In the genomic region with DNA sequence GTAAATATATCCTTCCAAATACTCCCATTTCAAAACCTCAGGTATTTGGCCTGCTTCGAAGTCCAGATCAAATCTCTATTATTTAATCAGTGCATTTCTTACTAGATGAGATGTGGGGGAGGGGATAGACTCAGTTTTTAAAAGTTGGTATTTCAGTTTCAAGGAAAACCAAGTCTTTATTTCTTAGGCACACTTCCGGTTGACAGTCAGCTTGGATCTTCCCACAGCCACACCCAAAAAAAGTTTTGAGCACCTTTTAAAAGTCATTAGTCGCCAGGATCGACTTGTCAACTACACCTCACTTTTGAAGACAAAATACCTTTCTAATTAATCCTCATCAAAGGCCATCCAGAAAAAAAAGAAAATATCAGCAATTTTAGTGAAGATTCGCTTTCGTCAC, we compare ENCODE assay signal across 8 mouse cellular contexts. TPM values are rescaled to one million over a fixed set of nuclear protein-coding genes. Genes with fewer than 3 reads are reported as not detected.
A peak's percentile ranks its signal among the peaks of the same experiment; 100 is the strongest.
DNase-seq lines count a peak whose midpoint lies in the region; ATAC-seq and TF ChIP-seq lines count a peak whose summit lies in the region.
"Had no signal": no experiment of that assay in that cellular context is flagged by ENCODE, and none has a peak within 500 bp of the region (broad histone marks: within the 10 kb centered on the region; RNA-seq: fewer than 3 reads in every experiment).

No protein-coding gene starts in this region.

- DNase-seq in lung, postnatal 0 days (ENCODE audit: low spot score) = peak; percentile 68
- no peak for DNase-seq in lung, postnatal 10 days
- DNase-seq in limb, embryonic 10.5 days (ENCODE audit: low spot score) = no peak
- no peak for DNase-seq in urinary bladder, postnatal 25 days (ENCODE audit: low spot score)
- no peak for DNase-seq in frontal cortex, postnatal 14 days (ENCODE audit: low spot score in 2 of 2)
- DNase-seq: cerebellum, adult 2 months had no signal

- H3K27me3 ChIP-seq in lung, postnatal 0 days (replicated peaks; ENCODE audit: insufficient read depth, low read length) = no peaks in the 10 kb centered on the region
- H3K27me3 ChIP-seq in limb, embryonic 10.5 days (ENCODE audit: low read depth, poor library complexity, severe bottlenecking) = no peaks in the 10 kb centered on the region
- no peaks in the 10 kb centered on the region for H3K27me3 ChIP-seq in stomach, embryonic 14.5 days (ENCODE audit: control insufficient read depth, insufficient read depth, low read length)

- ATAC-seq in lung, postnatal 0 days = no peak
- no peak for ATAC-seq in stomach, embryonic 14.5 days (ENCODE audit: insufficient number of reproducible peaks, insufficient read depth, low FRiP score, low read depth)

- peak overlapping the region; percentile 100 for H3K27ac ChIP-seq in lung, postnatal 0 days (ENCODE audit: low read length)
- H3K27ac ChIP-seq in embryonic fibroblast, embryonic 13.5 days (ENCODE audit: insufficient read depth, low read length) = peak overlapping the region; percentile 99
- peak overlapping the region; percentile 100 for H3K27ac ChIP-seq in limb, embryonic 10.5 days
- peak overlapping the region; percentile 100 for H3K27ac ChIP-seq in stomach, embryonic 14.5 days (ENCODE audit: low read length)

- H3K4me2 ChIP-seq in lung, postnatal 0 days (replicated peaks; ENCODE audit: low read depth, low read length) = peak overlapping the region; percentile 57
- peak overlapping the region; percentile 74 for H3K4me2 ChIP-seq in stomach, embryonic 14.5 days (replicated peaks; ENCODE audit: low read depth, low read length)

- 4% methylated on average over 6 of the region's 6 CpGs for WGBS in lung, postnatal 0 days
- 13% methylated on average over 6 of the region's 6 CpGs for WGBS in limb, embryonic 10.5 days
- whole genome bisulfite sequencing in stomach, embryonic 14.5 days = 5% methylated on average over 6 of the region's 6 CpGs

- peak overlapping the region; percentile 100 for H3K9ac ChIP-seq in lung, postnatal 0 days (replicated peaks; ENCODE audit: low read depth)
- H3K9ac ChIP-seq in stomach, embryonic 14.5 days (replicated peaks; ENCODE audit: low read depth, low read length) = peak overlapping the region; percentile 83

- no peak for TF ChIP-seq POLR2A in embryonic fibroblast, embryonic 13.5 days (IDR thresholded peaks at IDR 0.05; ENCODE audit: low read depth, low read length)

- peaks cover 4% of the 10 kb centered on the region; the same call in 1 of the 2 replicates for H3K36me3 ChIP-seq in lung, postnatal 0 days (ENCODE audit: insufficient read depth, low read length)
- peaks cover 15% of the 10 kb centered on the region for H3K36me3 ChIP-seq in limb, embryonic 10.5 days
- H3K36me3 ChIP-seq in stomach, embryonic 14.5 days (ENCODE audit: control insufficient read depth, insufficient read depth, low read length) = peaks cover 8% of the 10 kb centered on the region

- TF ChIP-seq CTCF in lung, postnatal 0 days (IDR thresholded peaks at IDR 0.05) = no peak
- no peak for TF ChIP-seq CTCF in embryonic fibroblast, embryonic 13.5 days (IDR thresholded peaks at IDR 0.05; ENCODE audit: borderline replicate concordance, insufficient read depth, low read length)

- TF ChIP-seq EP300 in lung, postnatal 0 days (IDR thresholded peaks at IDR 0.05) = no peak

- peak overlapping the region; percentile 93 for H3K4me3 ChIP-seq in lung, postnatal 0 days (ENCODE audit: low read depth, low read length)
- H3K4me3 ChIP-seq in embryonic fibroblast, embryonic 13.5 days (ENCODE audit: insufficient read depth, low read length) = peak overlapping the region; percentile 92
- peak overlapping the region; percentile 91 for H3K4me3 ChIP-seq in limb, embryonic 10.5 days
- peak overlapping the region; percentile 60 for H3K4me3 ChIP-seq in stomach, embryonic 14.5 days (ENCODE audit: low read depth, low read length)

- no peaks in the 10 kb centered on the region for H3K9me3 ChIP-seq in lung, postnatal 0 days (ENCODE audit: low read length)
- H3K9me3 ChIP-seq in limb, embryonic 10.5 days (replicated peaks) = no peaks in the 10 kb centered on the region
- H3K9me3 ChIP-seq in stomach, embryonic 14.5 days (ENCODE audit: control insufficient read depth, low read depth, low read length) = no peaks in the 10 kb centered on the region

- H3K4me1 ChIP-seq in lung, postnatal 0 days (ENCODE audit: insufficient read depth, low read depth, low read length) = peaks cover 13% of the 10 kb centered on the region; the same call in 1 of the 2 replicates
- peaks cover 18% of the 10 kb centered on the region for H3K4me1 ChIP-seq in embryonic fibroblast, embryonic 13.5 days (ENCODE audit: control insufficient read depth, insufficient read depth, low read length)
- H3K4me1 ChIP-seq in limb, embryonic 10.5 days = peaks cover 34% of the 10 kb centered on the region
- H3K4me1 ChIP-seq in stomach, embryonic 14.5 days (ENCODE audit: control insufficient read depth, insufficient read depth, low read length) = peaks cover 27% of the 10 kb centered on the region

RNA-seq across cellular contexts. Expression of gene Myom1, which starts 1.4 kb away (rescaled TPM):
- 9.2 and 12.7 TPM in 2 replicates for polyA plus RNA-seq in lung, postnatal 0 days (2015; fragmentation: Nextera tagmentation; extraction: Ambion mirVana)
- polyA plus RNA-seq in embryonic fibroblast, embryonic 13.5 days (2011; ENCODE audit: insufficient read length, low read depth, missing spikeins) = 8.7 and 20.3 TPM in 2 replicates
- polyA plus RNA-seq in limb, embryonic 10.5 days (2016; fragmentation: Nextera tagmentation; extraction: Ambion mirVana) = 2.5 and 4.2 TPM in 2 replicates
- polyA plus RNA-seq in stomach, embryonic 14.5 days (2014; fragmentation: Nextera tagmentation; extraction: Ambion mirVana) = 16.6 and 20.0 TPM in 2 replicates

RNA-seq across cellular contexts. Expression of gene Myl12a, which starts 1.6 kb away (rescaled TPM):
- 1,283 and 1,300 TPM in 2 replicates for polyA plus RNA-seq in lung, postnatal 0 days (2015; fragmentation: Nextera tagmentation; extraction: Ambion mirVana)
- 1,052 and 1,239 TPM in 2 replicates for polyA plus RNA-seq in embryonic fibroblast, embryonic 13.5 days (2011; ENCODE audit: insufficient read length, low read depth, missing spikeins)
- 478 and 483 TPM in 2 replicates for polyA plus RNA-seq in limb, embryonic 10.5 days (2016; fragmentation: Nextera tagmentation; extraction: Ambion mirVana)
- 569 and 588 TPM in 2 replicates for polyA plus RNA-seq in stomach, embryonic 14.5 days (2014; fragmentation: Nextera tagmentation; extraction: Ambion mirVana)
